Mouse (Mus musculus): ENCODE measurements at regions not wholly inside any gene's neighbourhood (a gene's known extent, or its start where the extent isn't known, plus 50 kb on each side); places are given as distances from the start of the nearest gene placed in this dataset.

DNA sequence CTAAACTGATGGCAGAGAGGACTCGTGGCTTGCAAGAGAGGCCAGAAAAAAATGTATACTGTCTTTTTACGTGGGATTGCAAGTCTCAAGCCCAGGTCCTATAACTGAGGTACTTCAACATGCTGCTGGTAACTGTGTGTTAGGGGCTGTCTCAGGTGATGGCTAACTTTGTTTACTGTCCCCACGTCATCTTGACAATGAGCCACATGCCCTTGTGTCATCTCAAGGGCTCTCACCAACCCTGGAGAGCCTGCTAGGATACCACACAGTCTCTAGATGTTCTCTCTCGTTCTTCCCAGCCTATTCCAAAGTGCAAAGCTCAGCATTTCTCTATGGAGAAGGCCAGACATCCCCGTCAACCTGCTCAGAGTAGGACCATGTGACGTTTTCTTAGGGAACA lies 340.6 kb upstream of the Tbx3 start:
- no peak for DNase-seq (ENCODE audit: low spot score)
- no peak for TF ChIP-seq EP300 (IDR thresholded peaks at IDR 0.05)
- no peak for TF ChIP-seq CTCF (IDR thresholded peaks at IDR 0.05)
- H3K4me3 ChIP-seq (ENCODE audit: low read depth, low read length): no peak overlapping the region
- no peak overlapping the region for H3K9ac ChIP-seq (replicated peaks; ENCODE audit: low read depth)
- no peaks in the 10 kb centered on the region for H3K9me3 ChIP-seq (ENCODE audit: low read length)
- no peaks in the 10 kb centered on the region for H3K36me3 ChIP-seq (ENCODE audit: insufficient read depth, low read length)
- 66% methylated on average over 6 of the region's 6 CpGs for WGBS
- H3K4me1 ChIP-seq (ENCODE audit: insufficient read depth, low read depth, low read length): no peaks in the 10 kb centered on the region
- no peak overlapping the region for H3K27ac ChIP-seq (ENCODE audit: low read length)
- ATAC-seq: no peak
- no peaks in the 10 kb centered on the region for H3K27me3 ChIP-seq (replicated peaks; ENCODE audit: insufficient read depth, low read length)
- H3K4me2 ChIP-seq (replicated peaks; ENCODE audit: low read depth, low read length): no peak overlapping the region

DNA sequence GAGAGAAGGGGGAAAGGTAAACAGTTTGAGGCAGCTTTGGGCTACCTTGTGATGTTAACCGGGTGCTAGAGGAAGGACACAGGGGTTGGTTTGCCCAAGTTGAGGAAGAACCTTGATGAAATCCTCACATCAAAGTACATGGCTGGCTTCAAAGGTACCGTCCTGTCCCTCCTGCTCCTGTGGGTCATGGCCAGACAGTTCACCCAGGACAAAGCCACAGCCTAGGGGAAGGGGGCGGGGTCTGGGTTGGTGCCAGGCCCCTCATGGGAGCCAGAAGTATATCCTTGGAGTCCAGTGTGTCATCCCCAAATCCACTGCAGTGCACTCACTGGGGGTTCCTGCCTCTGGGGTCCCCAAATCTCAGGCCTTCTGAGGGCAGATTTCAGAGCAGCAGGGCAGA lies 339.0 kb upstream of the Tbx3 start:
- Histone ChIP-seq H3K27me3 (replicated peaks; ENCODE audit: insufficient read depth, low read length) (no peaks in the 10 kb centered on the region), H3K4me1 (ENCODE audit: insufficient read depth, low read depth, low read length) (no peaks in the 10 kb centered on the region), H3K4me2 (replicated peaks; ENCODE audit: low read depth, low read length) (no peak overlapping the region), H3K27ac (ENCODE audit: low read length) (no peak overlapping the region), H3K36me3 (ENCODE audit: insufficient read depth, low read length) (no peaks in the 10 kb centered on the region), H3K9ac (replicated peaks; ENCODE audit: low read depth) (no peak overlapping the region), H3K4me3 (ENCODE audit: low read depth, low read length) (no peak overlapping the region), H3K9me3 (ENCODE audit: low read length) (no peaks in the 10 kb centered on the region)
- DNase-seq (ENCODE audit: low spot score): no peak
- no peak for ATAC-seq
- TF ChIP-seq EP300 (IDR thresholded peaks at IDR 0.05): no peak
- TF ChIP-seq CTCF (IDR thresholded peaks at IDR 0.05): no peak
- WGBS: 26% methylated on average over 3 of the region's 3 CpGs

DNA sequence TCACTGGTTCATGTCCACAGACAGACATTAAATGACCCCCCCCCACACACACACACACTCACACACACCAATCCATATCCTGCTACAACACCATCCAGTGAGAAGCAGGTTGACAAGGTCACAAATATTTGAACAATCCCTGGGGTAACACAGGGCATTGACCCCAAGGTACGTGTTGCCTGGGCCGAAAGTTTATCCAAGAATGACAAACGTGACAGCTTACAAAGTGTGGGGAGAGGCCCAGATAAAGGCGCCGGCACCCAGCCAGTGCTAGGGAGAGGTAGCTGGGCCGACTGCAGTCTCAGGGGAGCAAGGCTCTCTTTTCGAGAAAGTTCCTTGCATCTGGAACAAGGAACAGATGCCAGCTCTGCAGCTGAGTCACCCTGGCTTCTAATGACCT lies 337.8 kb upstream of the Tbx3 start:
- TF ChIP-seq EP300 (IDR thresholded peaks at IDR 0.05) (no peak), CTCF (IDR thresholded peaks at IDR 0.05) (no peak)
- Histone ChIP-seq H3K27ac (ENCODE audit: low read length) (no peak overlapping the region), H3K36me3 (ENCODE audit: insufficient read depth, low read length) (no peaks in the 10 kb centered on the region), H3K4me1 (ENCODE audit: insufficient read depth, low read depth, low read length) (no peaks in the 10 kb centered on the region), H3K9ac (replicated peaks; ENCODE audit: low read depth) (no peak overlapping the region), H3K27me3 (replicated peaks; ENCODE audit: insufficient read depth, low read length) (no peaks in the 10 kb centered on the region), H3K4me3 (ENCODE audit: low read depth, low read length) (no peak overlapping the region), H3K9me3 (ENCODE audit: low read length) (no peaks in the 10 kb centered on the region), H3K4me2 (replicated peaks; ENCODE audit: low read depth, low read length) (no peak overlapping the region)
- 28% methylated on average over 7 of the region's 7 CpGs for WGBS
- DNase-seq (ENCODE audit: low spot score) (no peak), ATAC-seq (no peak)

DNA sequence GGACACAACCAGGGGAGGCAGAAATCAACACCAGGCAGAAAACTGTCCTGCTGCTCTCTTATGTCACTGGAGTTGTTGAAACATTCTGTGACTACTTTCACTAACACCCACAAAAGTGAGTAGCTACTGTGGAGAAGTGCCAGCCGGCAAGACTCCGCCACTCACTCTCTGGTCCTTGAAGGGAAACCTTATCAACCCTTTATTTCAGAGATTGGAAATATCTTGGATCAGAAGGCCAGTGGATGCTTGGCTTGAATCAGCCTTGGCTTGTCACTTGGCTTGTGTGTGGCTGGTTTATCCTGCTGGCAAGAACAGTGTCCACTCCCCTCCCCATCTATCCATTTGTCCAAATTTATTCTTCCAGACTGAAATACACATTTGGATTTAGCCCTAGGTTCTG lies 335.3 kb upstream of the Tbx3 start:
- Histone ChIP-seq H3K4me2 (replicated peaks; ENCODE audit: low read depth, low read length) (no peak overlapping the region), H3K9ac (replicated peaks; ENCODE audit: low read depth) (no peak overlapping the region), H3K27me3 (replicated peaks; ENCODE audit: insufficient read depth, low read length) (no peaks in the 10 kb centered on the region), H3K36me3 (ENCODE audit: insufficient read depth, low read length) (no peaks in the 10 kb centered on the region), H3K9me3 (ENCODE audit: low read length) (no peaks in the 10 kb centered on the region), H3K4me1 (ENCODE audit: insufficient read depth, low read depth, low read length) (no peaks in the 10 kb centered on the region), H3K27ac (ENCODE audit: low read length) (no peak overlapping the region), H3K4me3 (ENCODE audit: low read depth, low read length) (no peak overlapping the region)
- ATAC-seq (no peak), DNase-seq (ENCODE audit: low spot score) (no peak)
- TF ChIP-seq CTCF (IDR thresholded peaks at IDR 0.05) (no peak), EP300 (IDR thresholded peaks at IDR 0.05) (no peak)
- 97% methylated on average over 2 of the region's 2 CpGs for WGBS

DNA sequence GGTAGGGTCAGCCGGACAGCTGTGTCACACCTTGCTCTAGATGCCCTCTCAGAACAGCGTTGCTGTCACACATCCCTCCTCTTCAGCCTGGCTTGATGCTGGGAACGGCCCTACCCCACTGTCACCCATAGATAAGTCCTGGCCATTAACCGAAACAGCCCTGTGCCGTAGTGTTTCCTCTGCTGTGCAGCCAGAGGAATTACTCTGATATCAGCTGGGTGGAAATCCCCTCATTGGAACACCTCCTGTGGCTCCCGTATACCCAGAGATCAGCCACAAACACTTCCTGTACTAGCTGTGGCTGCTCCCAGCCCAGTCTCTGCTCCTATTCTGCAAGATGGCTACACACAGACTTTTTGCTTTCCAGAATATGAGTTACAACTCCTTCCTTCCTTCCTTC lies 334.5 kb upstream of the Tbx3 start:
- TF ChIP-seq EP300 (IDR thresholded peaks at IDR 0.05) (no peak), CTCF (IDR thresholded peaks at IDR 0.05) (no peak)
- no peak overlapping the region for H3K9ac ChIP-seq (replicated peaks; ENCODE audit: low read depth)
- no peak overlapping the region for H3K4me3 ChIP-seq (ENCODE audit: low read depth, low read length)
- H3K9me3 ChIP-seq (ENCODE audit: low read length): no peaks in the 10 kb centered on the region
- no peaks in the 10 kb centered on the region for H3K36me3 ChIP-seq (ENCODE audit: insufficient read depth, low read length)
- no peak for ATAC-seq
- H3K4me1 ChIP-seq (ENCODE audit: insufficient read depth, low read depth, low read length): no peaks in the 10 kb centered on the region
- no peak overlapping the region for H3K27ac ChIP-seq (ENCODE audit: low read length)
- no peak overlapping the region for H3K4me2 ChIP-seq (replicated peaks; ENCODE audit: low read depth, low read length)
- no peak for DNase-seq (ENCODE audit: low spot score)
- no peaks in the 10 kb centered on the region for H3K27me3 ChIP-seq (replicated peaks; ENCODE audit: insufficient read depth, low read length)
- WGBS: 47% methylated on average over 6 of the region's 6 CpGs

DNA sequence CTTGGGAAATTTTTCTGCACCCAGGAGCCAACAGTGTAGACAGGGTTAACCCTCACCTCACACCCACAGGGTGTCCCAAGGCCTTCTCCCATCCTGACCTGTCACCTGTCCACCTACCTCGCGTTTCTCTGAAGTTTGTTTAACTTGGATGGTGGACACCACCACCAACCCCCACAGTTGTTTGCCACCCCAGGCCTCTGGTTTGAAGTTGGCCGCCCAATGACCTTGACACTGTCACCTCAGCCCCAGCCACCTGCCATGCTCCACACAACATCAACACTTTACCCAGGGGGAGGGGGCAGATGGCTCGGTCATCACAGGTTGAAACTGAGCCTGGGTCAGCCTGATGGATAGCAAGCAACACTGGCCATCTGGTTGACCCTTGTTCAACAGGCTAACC lies 332.7 kb upstream of the Tbx3 start:
- H3K4me3 ChIP-seq (ENCODE audit: low read depth, low read length): no peak overlapping the region
- DNase-seq (ENCODE audit: low spot score): no peak
- no peaks in the 10 kb centered on the region for H3K36me3 ChIP-seq (ENCODE audit: insufficient read depth, low read length)
- ATAC-seq: no peak
- H3K27ac ChIP-seq (ENCODE audit: low read length): no peak overlapping the region
- H3K9me3 ChIP-seq (ENCODE audit: low read length): no peaks in the 10 kb centered on the region
- H3K27me3 ChIP-seq (replicated peaks; ENCODE audit: insufficient read depth, low read length): no peaks in the 10 kb centered on the region
- TF ChIP-seq CTCF (IDR thresholded peaks at IDR 0.05) (no peak), EP300 (IDR thresholded peaks at IDR 0.05) (no peak)
- WGBS: 72% methylated on average over 4 of the region's 4 CpGs
- no peak overlapping the region for H3K9ac ChIP-seq (replicated peaks; ENCODE audit: low read depth)
- H3K4me2 ChIP-seq (replicated peaks; ENCODE audit: low read depth, low read length): no peak overlapping the region
- H3K4me1 ChIP-seq (ENCODE audit: insufficient read depth, low read depth, low read length): no peaks in the 10 kb centered on the region

DNA sequence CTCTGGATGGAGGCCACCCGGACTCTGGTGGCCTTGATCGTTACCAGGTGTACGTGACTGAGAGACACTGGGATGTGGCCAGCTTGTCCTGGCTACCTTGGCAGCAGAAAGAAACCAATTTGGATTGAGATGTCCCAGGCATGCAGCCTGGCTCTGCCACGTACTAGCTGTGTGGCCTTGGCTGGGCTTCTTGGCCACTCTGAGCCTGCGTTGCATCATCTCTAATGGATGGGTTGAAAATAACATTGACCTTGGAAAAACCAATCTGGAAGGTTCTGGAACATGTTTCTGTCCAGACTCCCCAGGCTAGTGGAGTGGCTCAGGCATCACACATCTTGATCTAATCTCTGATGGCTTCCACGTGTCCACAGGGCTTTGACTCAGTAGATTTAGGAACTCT lies 331.8 kb upstream of the Tbx3 start:
- TF ChIP-seq CTCF (IDR thresholded peaks at IDR 0.05) (no peak), EP300 (IDR thresholded peaks at IDR 0.05) (no peak)
- WGBS: 90% methylated on average over 6 of the region's 6 CpGs

More for the DNA sequence above, 331.8 kb upstream of the Tbx3 start:
- no peaks in the 10 kb centered on the region for H3K36me3 ChIP-seq (ENCODE audit: insufficient read depth, low read length)
- H3K4me3 ChIP-seq (ENCODE audit: low read depth, low read length): no peak overlapping the region
- no peaks in the 10 kb centered on the region for H3K27me3 ChIP-seq (replicated peaks; ENCODE audit: insufficient read depth, low read length)
- H3K4me1 ChIP-seq (ENCODE audit: insufficient read depth, low read depth, low read length): no peaks in the 10 kb centered on the region
- DNase-seq (ENCODE audit: low spot score): no peak
- no peak overlapping the region for H3K4me2 ChIP-seq (replicated peaks; ENCODE audit: low read depth, low read length)
- H3K9me3 ChIP-seq (ENCODE audit: low read length): no peaks in the 10 kb centered on the region
- no peak overlapping the region for H3K27ac ChIP-seq (ENCODE audit: low read length)
- H3K9ac ChIP-seq (replicated peaks; ENCODE audit: low read depth): no peak overlapping the region
- ATAC-seq: no peak

Measured in lung, postnatal 0 days (tissue).